Mouse (Mus musculus) spleen, postnatal 4 days (tissue): ENCODE results near the gene T2.

Source experiments
- DNase-seq, 2 experiments: peaks; one replicate each; pipeline ENCODE4 v3.0.0; 2022; ENCODE audit warnings: low spot score in 2 of 2

T2 gene

DNA sequence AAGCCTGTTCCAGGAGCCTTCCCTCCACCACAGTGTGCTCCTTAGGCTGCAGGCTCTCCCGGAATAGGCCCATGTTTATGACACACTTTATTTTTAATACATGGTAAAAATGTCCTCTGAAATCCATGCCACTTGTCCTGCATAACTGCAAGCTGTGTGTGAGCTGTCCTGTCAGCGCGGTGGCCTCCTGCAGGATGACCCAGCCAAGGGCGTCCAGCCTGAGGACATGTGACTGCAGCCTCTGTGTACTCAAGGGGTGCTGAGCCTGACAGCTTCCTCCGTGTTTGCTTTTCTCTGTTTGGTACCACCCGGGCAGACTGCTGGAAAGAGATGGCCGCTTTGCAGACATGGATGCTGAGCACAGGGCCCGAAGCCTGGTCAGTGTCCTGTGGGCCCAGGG is 61.1 kb downstream of the T2 start:
- DNase-seq = no peak

DNA sequence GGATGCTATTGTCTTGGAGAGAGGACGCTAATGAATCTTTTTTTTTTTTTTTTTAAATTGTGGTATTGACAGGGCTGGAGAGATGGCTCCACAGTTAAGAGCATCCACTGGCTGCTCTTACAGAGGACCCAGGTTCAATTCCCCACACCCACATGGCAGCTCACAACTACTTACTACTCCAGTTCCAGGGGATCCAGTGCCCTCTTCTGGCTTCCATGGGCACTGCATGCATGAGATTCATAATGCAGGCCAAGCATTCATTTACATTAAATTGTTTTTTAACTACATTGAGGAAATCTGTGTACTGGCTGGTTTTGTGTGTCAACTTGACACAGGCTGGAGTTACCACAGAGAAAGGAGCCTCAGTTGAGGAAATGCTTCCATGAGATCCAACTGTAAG is 64.9 kb downstream of the T2 start:
- no peak for DNase-seq

- no peak for DNase-seq
Observed at GRCm38 (mm10) chr17:8421517-8421916, 65.7 kb downstream of the T2 start.

GRCm38 (mm10) chr17:8423283-8423682 is 67.5 kb downstream of the T2 start:
- DNase-seq = peak in 1 of 2 experiments; percentile 25

GRCm38 (mm10) chr17:8429436-8429835 is 73.6 kb downstream of the T2 start:
- no peak for DNase-seq

DNA sequence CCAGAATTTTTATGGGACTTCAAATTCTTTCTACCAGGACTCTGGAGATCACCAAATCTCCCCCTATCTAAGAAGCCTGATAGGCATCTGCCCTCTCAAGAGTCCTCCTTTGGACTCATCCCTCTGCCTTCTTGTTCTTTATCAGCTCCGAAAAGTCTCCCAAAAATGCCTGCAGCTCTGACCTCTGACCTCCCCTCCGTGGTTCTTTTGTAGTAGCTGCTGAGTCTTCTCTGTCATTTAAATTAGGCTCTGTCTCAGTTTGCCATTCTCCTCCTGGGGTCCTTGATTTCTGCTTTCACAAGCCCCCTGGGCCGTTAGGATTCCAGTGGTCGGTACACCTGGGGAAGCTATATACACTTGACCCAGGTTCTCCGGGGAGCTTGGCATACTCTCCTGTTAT is 74.1 kb downstream of the T2 start:
- DNase-seq = no peak

GRCm38 (mm10) chr17:8432179-8432800 is 76.5 kb downstream of the T2 start:
- no peak for DNase-seq

DNA sequence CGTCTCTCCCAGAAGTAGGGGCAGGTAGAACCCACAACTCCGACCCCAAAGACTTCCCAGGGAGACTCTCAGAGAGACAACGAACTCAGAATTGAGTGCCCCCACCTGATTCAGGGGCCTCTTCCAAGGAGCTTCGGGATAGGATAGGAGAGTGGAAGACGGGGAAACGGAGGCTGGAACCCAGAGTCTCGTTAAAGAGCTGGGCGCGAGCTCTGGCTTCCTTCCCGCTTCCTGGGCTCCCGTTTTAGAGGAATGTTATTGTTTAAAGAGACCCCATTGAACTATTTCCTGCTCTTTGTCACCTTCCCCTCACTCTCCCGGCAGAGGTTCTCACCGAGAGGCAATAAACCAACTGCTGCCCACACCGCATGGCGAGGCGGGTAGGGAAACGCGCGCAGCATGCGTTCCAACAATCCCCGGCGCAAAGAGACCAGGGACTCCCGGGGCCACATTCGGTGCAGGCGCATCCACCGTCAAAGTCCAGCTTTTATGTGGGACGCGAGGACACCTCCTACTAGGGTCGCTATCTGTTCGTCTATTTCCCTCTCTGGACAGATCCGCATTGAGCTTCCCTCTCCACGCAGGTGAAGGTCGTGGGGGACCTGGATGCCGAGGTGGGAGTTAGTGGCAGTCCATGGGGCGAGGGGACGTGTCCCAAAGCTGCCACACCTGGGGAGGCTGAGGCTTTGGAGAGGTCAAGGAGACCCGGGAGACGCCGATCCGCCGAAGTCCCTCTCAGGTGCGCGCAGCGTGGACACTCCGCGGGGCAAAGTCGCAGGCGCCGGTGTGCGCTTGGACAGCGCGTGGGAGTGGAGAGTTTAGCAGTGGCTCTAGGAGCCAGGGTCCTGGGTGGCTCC is 77.6 kb downstream of the T2 start:
- no peak for DNase-seq

- DNase-seq = no peak
Observed at GRCm38 (mm10) chr17:8433978-8434960, 78.5 kb downstream of the T2 start, which contains the start of gene T. Gene T, plus strand, starts transcription at chr17:8434423.

DNA sequence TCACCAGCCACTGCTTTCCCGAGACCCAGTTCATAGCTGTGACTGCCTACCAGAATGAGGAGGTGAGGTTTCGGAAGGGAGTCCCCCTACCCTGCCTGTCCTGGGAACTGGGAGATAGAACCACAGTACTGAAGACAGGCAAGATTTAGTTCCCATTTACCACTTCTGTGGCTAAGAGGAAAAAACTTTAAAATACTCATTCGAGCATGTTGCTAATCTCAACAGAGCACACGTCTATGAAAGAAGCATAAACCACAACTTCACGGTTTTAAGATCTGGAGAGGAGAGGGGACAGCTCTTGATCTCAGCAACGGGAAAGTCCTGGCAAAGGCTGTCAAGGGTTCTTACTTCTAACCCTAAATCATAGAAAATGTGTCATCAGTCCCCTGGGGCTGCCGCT is 80.4 kb downstream of the T2 start:
- no peak for DNase-seq

DNA sequence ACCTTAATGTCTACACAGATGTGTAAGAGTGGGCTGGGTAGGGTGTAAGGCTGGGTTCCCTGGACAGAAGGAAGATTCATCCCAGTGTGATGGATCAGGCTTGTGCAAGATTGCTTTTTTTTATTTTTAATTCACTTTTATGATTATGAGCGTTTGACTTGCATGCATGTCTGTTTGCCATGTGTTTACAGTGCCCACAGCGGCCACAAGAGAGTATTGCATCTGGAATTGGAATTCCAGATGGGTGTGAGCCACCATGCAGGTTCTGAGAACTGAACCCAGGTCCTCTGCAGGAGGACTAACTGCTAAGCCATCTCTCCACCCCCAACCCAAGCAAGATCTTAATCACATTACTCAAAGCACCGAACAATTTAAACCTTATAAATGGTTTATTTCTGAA is 88.3 kb downstream of the T2 start:
- DNase-seq = no peak

- no peak for DNase-seq
Observed at GRCm38 (mm10) chr17:8447676-8448192, 91.9 kb downstream of the T2 start.

- DNase-seq = no peak
Observed at GRCm38 (mm10) chr17:8448324-8448723, 92.5 kb downstream of the T2 start.

GRCm38 (mm10) chr17:8455196-8455595 is 99.4 kb downstream of the T2 start:
- DNase-seq = peak in 1 of 2 experiments; percentile 55

GRCm38 (mm10) chr17:8455601-8456000 is 99.8 kb downstream of the T2 start:
- DNase-seq = peak in 1 of 2 experiments; percentile 56

- no peak for DNase-seq
Observed at GRCm38 (mm10) chr17:8456856-8457460, 101.2 kb downstream of the T2 start.

DNA sequence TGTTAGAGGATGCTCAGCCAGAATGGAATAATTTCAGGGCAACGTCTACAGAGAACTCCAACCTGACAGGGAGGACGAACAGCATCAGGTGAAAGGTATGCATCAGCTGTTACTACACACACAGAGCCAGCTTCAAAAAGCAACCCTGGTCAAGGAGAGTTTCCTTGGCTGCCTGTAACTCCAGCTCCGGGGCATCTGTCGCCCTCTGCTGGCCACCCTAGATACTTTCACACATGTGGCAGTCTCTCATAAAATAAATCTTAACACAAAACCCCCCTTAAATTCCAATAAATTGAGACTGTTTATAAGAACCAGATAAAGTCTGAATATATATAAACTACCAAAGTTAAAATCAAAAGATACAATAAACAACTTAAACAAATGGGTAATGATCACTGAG is 105.8 kb downstream of the T2 start:
- DNase-seq = no peak

DNA sequence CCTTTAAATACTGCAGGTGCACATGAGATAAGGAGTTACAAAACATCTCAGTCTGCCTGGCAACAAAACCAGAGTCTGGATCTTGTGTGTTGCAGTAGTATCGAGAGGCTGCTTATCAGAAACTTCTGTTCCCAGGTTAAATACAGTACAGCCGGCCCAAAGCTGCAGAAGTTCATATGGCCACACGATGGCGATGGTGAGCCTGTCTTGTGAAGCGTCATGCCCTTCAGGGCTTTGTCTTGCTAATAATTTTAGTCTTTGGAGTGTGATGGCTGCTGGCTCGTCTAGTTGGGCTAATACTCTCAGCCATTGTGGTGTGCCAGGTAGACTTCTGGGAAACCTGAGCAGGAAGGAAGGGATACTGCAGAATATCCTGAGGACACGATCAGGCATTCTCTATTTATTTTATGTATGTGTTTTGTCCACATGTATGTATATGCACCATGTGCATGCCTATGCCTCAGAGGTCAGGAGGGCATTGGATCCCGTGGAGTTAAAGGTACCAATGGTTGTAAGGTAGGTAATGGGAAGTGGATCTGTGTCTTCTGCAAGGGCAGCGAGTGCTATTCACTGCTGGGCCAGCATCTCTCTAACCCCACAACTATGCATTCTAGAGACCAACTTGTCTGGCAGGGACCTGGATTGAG is 107.8 kb downstream of the T2 start:
- peak; percentile 29 to 74 for DNase-seq

DNA sequence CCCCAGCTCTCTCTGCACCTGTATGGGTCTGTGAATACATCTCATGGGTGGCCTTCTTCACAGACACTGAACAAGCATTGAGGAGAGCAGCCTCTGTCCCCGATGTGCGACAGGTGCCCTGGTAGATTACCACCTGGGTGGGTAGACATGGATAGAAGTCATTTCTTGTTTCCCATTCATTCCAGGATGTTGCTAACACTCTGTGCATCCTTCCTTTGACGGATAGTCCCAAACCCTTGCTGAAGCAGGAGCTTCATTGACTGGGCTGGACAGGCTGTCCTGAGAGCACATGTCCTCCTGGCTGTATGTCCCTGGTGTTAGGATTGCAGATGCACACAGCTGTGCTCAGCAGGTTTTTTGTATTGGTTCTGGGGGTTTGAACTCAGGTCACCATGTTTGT is 112.0 kb downstream of the T2 start:
- DNase-seq = no peak

GRCm38 (mm10) chr17:8468716-8469344 is 113.0 kb downstream of the T2 start:
- DNase-seq = peak; percentile 51 to 85
